Comparison of ENCODE assay signal across 17 mouse cellular contexts in genomic region chr6:84271966-84272365, GRCm38 (mm10).
DNase-seq lines count a peak whose midpoint lies in the region; ATAC-seq and TF ChIP-seq lines count a peak whose summit lies in the region.
"Had no signal": no experiment of that assay in that cellular context is flagged by ENCODE, and none has a peak within 500 bp of the region (broad histone marks: within the 10 kb centered on the region; RNA-seq: fewer than 3 reads in every experiment).

No protein-coding gene starts in this region.

- no peak for ATAC-seq in kidney, embryonic 15.5 days (replicated peaks; ENCODE audit: low FRiP score)
- ATAC-seq: inflammation-experienced regulatory T-cells, adult 6 months; liver, postnatal 0 days had no signal

- peak overlapping the region; percentile 59; the same call in 1 of the 2 replicates for H3K27ac ChIP-seq in gastrocnemius, adult 2 months
- H3K27ac ChIP-seq in kidney, embryonic 15.5 days = no peak overlapping the region
- H3K27ac ChIP-seq in embryonic fibroblast, embryonic 13.5 days (ENCODE audit: insufficient read depth, low read length) = peak overlapping the region; percentile 23; the same call in 1 of the 2 replicates
- H3K27ac ChIP-seq in midbrain, embryonic 10.5 days (replicated peaks) = no peak overlapping the region
- H3K27ac ChIP-seq: forebrain, embryonic 12.5 days; stomach, postnatal 0 days had no signal

- no peak for TF ChIP-seq POLR2A in embryonic fibroblast, embryonic 13.5 days (IDR thresholded peaks at IDR 0.05; ENCODE audit: low read depth, low read length)

- H3K36me3 ChIP-seq in kidney, embryonic 15.5 days = no peaks in the 10 kb centered on the region
- H3K36me3 ChIP-seq in midbrain, embryonic 10.5 days = no peaks in the 10 kb centered on the region
- H3K36me3 ChIP-seq: forebrain, embryonic 12.5 days; hindbrain, embryonic 13.5 days had no signal

- H3K4me2 ChIP-seq in kidney, embryonic 15.5 days = no peak overlapping the region
- H3K4me2 ChIP-seq: forebrain, embryonic 12.5 days; heart, embryonic 11.5 days; hindbrain, embryonic 13.5 days had no signal

- TF ChIP-seq CTCF in gastrocnemius, adult 2 months (IDR thresholded peaks at IDR 0.05) = no peak
- no peak for TF ChIP-seq CTCF in embryonic fibroblast, embryonic 13.5 days (IDR thresholded peaks at IDR 0.05; ENCODE audit: borderline replicate concordance, insufficient read depth, low read length)

- intact Hi-C loops in gastrocnemius, adult 2 months (cut with DNase I) = loop anchor here (5.0 kb wide), 1 partner anchor 35 kb away; no protein-coding TSS in a partner anchor

- DNase-seq in gastrocnemius, adult 2 months = no peak
- DNase-seq in gastrocnemius, adult 18-20 months (ENCODE audit: low spot score) = no peak
- DNase-seq in kidney, adult 8-10 months = peak; percentile 42 to 45
- DNase-seq in kidney, postnatal 36 days = peak; percentile 54 to 69
- no peak for DNase-seq in lung, adult 18-20 months
- no peak for DNase-seq in midbrain, embryonic 10.5 days (ENCODE audit: low spot score)
- DNase-seq: B cell, adult 2 months; cerebellum, adult 2 months; liver, postnatal 0 days had no signal

- H3K27me3 ChIP-seq in kidney, embryonic 15.5 days = peaks cover 73% of the 10 kb centered on the region
- peaks cover 11% of the 10 kb centered on the region for H3K27me3 ChIP-seq in midbrain, embryonic 10.5 days (ENCODE audit: low read depth, poor library complexity, severe bottlenecking)
- H3K27me3 ChIP-seq: forebrain, embryonic 12.5 days; hindbrain, embryonic 13.5 days had no signal

- 65% methylated on average over 6 of the region's 6 CpGs for WGBS in kidney, embryonic 15.5 days
- WGBS in midbrain, embryonic 10.5 days = 93% methylated on average over 6 of the region's 6 CpGs

- no peak overlapping the region for H3K4me3 ChIP-seq in gastrocnemius, adult 2 months
- H3K4me3 ChIP-seq in kidney, embryonic 15.5 days (replicated peaks) = no peak overlapping the region
- no peak overlapping the region for H3K4me3 ChIP-seq in embryonic fibroblast, embryonic 13.5 days (ENCODE audit: insufficient read depth, low read length)
- H3K4me3 ChIP-seq in midbrain, embryonic 10.5 days = no peak overlapping the region
- H3K4me3 ChIP-seq: forebrain, embryonic 12.5 days; hindbrain, embryonic 13.5 days; megakaryocyte, embryonic 14.5 days had no signal

- peaks cover 26% of the 10 kb centered on the region for H3K4me1 ChIP-seq in kidney, embryonic 15.5 days
- peaks cover 17% of the 10 kb centered on the region for H3K4me1 ChIP-seq in embryonic fibroblast, embryonic 13.5 days (ENCODE audit: control insufficient read depth, insufficient read depth, low read length)
- peaks cover 11% of the 10 kb centered on the region for H3K4me1 ChIP-seq in midbrain, embryonic 10.5 days
- H3K4me1 ChIP-seq: megakaryocyte, embryonic 14.5 days had no signal

- no peaks in the 10 kb centered on the region for H3K9me3 ChIP-seq in kidney, embryonic 15.5 days (replicated peaks)
- H3K9me3 ChIP-seq in midbrain, embryonic 10.5 days (replicated peaks) = no peaks in the 10 kb centered on the region
- H3K9me3 ChIP-seq: forebrain, embryonic 12.5 days; hindbrain, embryonic 13.5 days had no signal

- no peak overlapping the region for H3K9ac ChIP-seq in kidney, embryonic 15.5 days
- H3K9ac ChIP-seq: forebrain, embryonic 12.5 days; hindbrain, embryonic 13.5 days; liver, postnatal 0 days had no signal

Comparison
In these comparisons a context has a peak if more than half of its experiments do, and no peak if none do; other contexts are left out.
1. DNase-seq: peak in kidney, adult 8-10 months (2 of 2) and kidney, postnatal 36 days (2 of 2); none in gastrocnemius, adult 2 months (single experiment), gastrocnemius, adult 18-20 months (single experiment), lung, adult 18-20 months (0 of 2) and midbrain, embryonic 10.5 days (single experiment).
2. H3K27ac ChIP-seq: peak in gastrocnemius, adult 2 months (single experiment) and embryonic fibroblast, embryonic 13.5 days (single experiment); none in kidney, embryonic 15.5 days (single experiment) and midbrain, embryonic 10.5 days (single experiment).